Mouse (Mus musculus): Measurements from ENCODE around the gene Ttll5.

DNA sequence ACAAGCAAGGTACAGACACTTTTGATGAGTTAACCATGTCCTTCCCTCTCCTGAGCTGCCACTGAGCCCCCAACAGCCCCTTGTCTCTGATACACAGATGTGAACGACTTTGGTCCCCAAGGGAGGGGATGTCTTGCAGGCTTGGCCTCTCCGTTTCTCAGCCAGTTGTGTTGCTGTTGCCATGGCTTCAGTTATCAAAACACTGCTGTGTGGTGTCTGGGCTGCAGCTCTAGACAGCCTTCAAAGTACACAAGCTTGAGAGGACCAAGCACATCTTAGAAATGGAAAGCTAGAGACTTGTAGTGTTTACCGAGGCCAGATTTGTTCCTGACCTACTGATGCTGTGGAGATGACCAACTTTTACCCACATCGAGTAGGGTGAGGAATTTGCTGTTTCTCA, 102.4 kb downstream of the Ttll5 start:
- no peak for TF ChIP-seq CTCF (IDR thresholded peaks at IDR 0.05; ENCODE audit: control insufficient read depth, insufficient read depth, insufficient replicate concordance, low read depth, low read length)
- TF ChIP-seq POLR2A (IDR thresholded peaks at IDR 0.05; ENCODE audit: control insufficient read depth, low read depth, low read length), result no peak
